Mouse (Mus musculus) midbrain, embryonic 15.5 days (tissue): ENCODE results near the gene Hpse2. TPM values are rescaled to one million over a fixed set of nuclear protein-coding genes. Genes with fewer than 3 reads are reported as not detected.

Experiments
- ATAC-seq: fragments of 200-750 bp; cut with Nextera tagmentation; replicated peaks from 2 replicates; pipeline ENCODE4 v1.8.0; 2017; ENCODE audit warnings: moderate TSS enrichment
- H3K27ac ChIP-seq: fragments of 300-500 bp; sonication (generic); 2 replicates; pipeline ENCODE4 v1.5.1; 2015; ENCODE audit warnings: mild to moderate bottlenecking, inconsistent platforms
- H3K27me3 ChIP-seq: fragments of 300-500 bp; sonication (generic); replicated peaks from 2 replicates; pipeline ENCODE4 v1.6.1; 2015; ENCODE audit warnings: inconsistent platforms
- H3K36me3 ChIP-seq: fragments of 300-500 bp; sonication (generic); replicated peaks from 2 replicates; pipeline ENCODE4 v1.6.1; 2015; ENCODE audit warnings: inconsistent platforms
- H3K4me1 ChIP-seq: fragments of 300-500 bp; sonication (generic); 2 replicates; pipeline ENCODE4 v1.6.1; 2015; ENCODE audit warnings: inconsistent platforms
- H3K4me2 ChIP-seq: fragments of 300-500 bp; sonication (generic); 2 replicates; pipeline ENCODE4 v1.6.1; 2015; ENCODE audit warnings: inconsistent platforms, mild to moderate bottlenecking, moderate library complexity
- H3K4me3 ChIP-seq: fragments of 300-500 bp; sonication (generic); 2 replicates; pipeline ENCODE4 v1.5.1; 2015; ENCODE audit warnings: mild to moderate bottlenecking, inconsistent platforms
- H3K9ac ChIP-seq: fragments of 300-500 bp; sonication (generic); 2 replicates; pipeline ENCODE4 v1.6.1; 2015; ENCODE audit warnings: mild to moderate bottlenecking, inconsistent platforms
- H3K9me3 ChIP-seq: fragments of 300-500 bp; sonication (generic); 2 replicates; pipeline ENCODE4 v1.6.1; 2016; ENCODE audit warnings: inconsistent platforms
- WGBS: fragments of 180-500 bp; shearing (Covaris S2); methylation state at CpG from one replicate; pipeline ENCODE4 v1.1.7; 2015; ENCODE audit warnings: mixed read lengths; 5-methylcytosine and 5-hydroxymethylcytosine counted together
- polyA plus RNA-seq: library from polyadenylated mRNA; unstranded; fragments of >200 nt; fragmentation: Nextera tagmentation; extraction: Ambion mirVana; gene quantifications from 2 replicates; pipeline ENCODE4 v1.2.1, GENCODE M21; 2015

Hpse2 gene
- polyA plus RNA-seq, 1 experiment from 2014 or later: 0.18 TPM

DNA sequence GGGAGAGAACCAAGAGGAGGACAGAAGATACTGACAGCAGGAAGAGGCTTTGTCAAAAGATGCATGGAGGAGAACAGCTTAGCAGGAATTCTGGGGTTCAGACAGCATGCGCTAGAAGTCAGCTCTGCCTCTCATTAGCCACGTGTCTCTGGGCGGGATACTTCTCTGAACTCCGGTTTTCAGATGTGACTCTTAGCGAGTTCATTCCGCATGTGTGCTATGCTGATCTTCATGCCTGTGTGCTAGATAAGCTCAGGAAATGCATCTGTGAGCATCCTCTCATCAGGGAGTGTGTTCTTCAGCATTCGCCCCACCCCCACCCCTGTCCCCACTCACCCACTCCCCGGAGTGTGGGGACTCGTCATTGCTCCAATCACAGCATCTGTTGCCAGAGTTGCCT, 650.4 kb downstream of the Hpse2 start:
- WGBS: 70% methylated on average over 9 of the region's 9 CpGs
- Histone ChIP-seq H3K27me3 (no peaks in the 10 kb centered on the region), H3K9me3 (no peaks in the 10 kb centered on the region)

More for the DNA sequence above, 650.4 kb downstream of the Hpse2 start:
- ATAC-seq: no peak
- Histone ChIP-seq H3K4me1 (no peaks in the 10 kb centered on the region), H3K4me2 (no peak overlapping the region), H3K36me3 (no peaks in the 10 kb centered on the region), H3K9ac (no peak overlapping the region), H3K27ac (no peak overlapping the region), H3K4me3 (no peak overlapping the region)

Other genes starting within 250 kb of the Hpse2 start
- gene Cnnm1, start 52.1 kb upstream of the Hpse2 start, polyA plus RNA-seq: 2.1 and 3.3 TPM in 2 replicates
- 94.6 and 97.8 TPM in 2 replicates for gene Got1, start 136.2 kb upstream of the Hpse2 start, polyA plus RNA-seq
- 0.40 and 0.98 TPM in 2 replicates for gene Nkx2-3, start 224.0 kb upstream of the Hpse2 start, polyA plus RNA-seq